Mouse (Mus musculus) testis, adult 2 months (tissue): ENCODE data around the gene Pias3. TPM values are rescaled to one million over a fixed set of nuclear protein-coding genes. Genes with fewer than 3 reads are reported as not detected.
"Not testable (repeated sequence)": the region's sequence is repeated elsewhere in the genome, so short reads cannot be mapped to it uniquely, and the experiment has no call there.

Experiments
- H3K27ac ChIP-seq: fragments of 200-500 bp; 2 replicates; pipeline ENCODE4 v1.5.1; 2012; ENCODE audit warnings: low read depth, low read length; ENCODE audit not compliant: control insufficient read depth, insufficient read depth
- H3K27me3 ChIP-seq: fragments of 200-500 bp; 2 replicates; pipeline ENCODE4 v1.6.1; 2012; ENCODE audit warnings: mild to moderate bottlenecking, low read length, moderate library complexity; ENCODE audit not compliant: control insufficient read depth, insufficient read depth
- H3K36me3 ChIP-seq: fragments of 200-500 bp; 2 replicates; pipeline ENCODE4 v1.6.1; 2012; ENCODE audit warnings: mild to moderate bottlenecking, low read length; ENCODE audit not compliant: control insufficient read depth, insufficient read depth
- H3K4me1 ChIP-seq: fragments of 200-500 bp; 2 replicates; pipeline ENCODE4 v1.6.1; 2012; ENCODE audit warnings: low read length; ENCODE audit not compliant: control insufficient read depth, insufficient read depth
- H3K4me3 ChIP-seq: fragments of 200-500 bp; 2 replicates; pipeline ENCODE4 v1.5.1; 2012; ENCODE audit warnings: low read depth, mild to moderate bottlenecking, low read length, moderate library complexity, mixed read lengths; ENCODE audit not compliant: control insufficient read depth
- CTCF ChIP-seq: fragments of 200-500 bp; IDR thresholded peaks from 2 replicates; pipeline ENCODE4 v1.5.1; 2012; ENCODE audit warnings: low read depth, mild to moderate bottlenecking, inconsistent platforms, low read length, moderate library complexity; ENCODE audit not compliant: control insufficient read depth, insufficient read depth, insufficient replicate concordance
- POLR2A ChIP-seq: fragments of 200-500 bp; IDR thresholded peaks from 2 replicates; pipeline ENCODE4 v1.6.1; 2012; ENCODE audit warnings: low read depth, mild to moderate bottlenecking, inconsistent platforms, low read length, moderate library complexity; ENCODE audit not compliant: control insufficient read depth
- polyA plus RNA-seq: library from polyadenylated mRNA; depleted of rRNA; stranded (reverse); fragments of >200 nt; gene quantifications from 2 replicates; pipeline ENCODE4 v1.2.3, GENCODE M21; 2012

The Pias3 gene
- polyA plus RNA-seq, 1 experiment = 6.9 TPM

DNA sequence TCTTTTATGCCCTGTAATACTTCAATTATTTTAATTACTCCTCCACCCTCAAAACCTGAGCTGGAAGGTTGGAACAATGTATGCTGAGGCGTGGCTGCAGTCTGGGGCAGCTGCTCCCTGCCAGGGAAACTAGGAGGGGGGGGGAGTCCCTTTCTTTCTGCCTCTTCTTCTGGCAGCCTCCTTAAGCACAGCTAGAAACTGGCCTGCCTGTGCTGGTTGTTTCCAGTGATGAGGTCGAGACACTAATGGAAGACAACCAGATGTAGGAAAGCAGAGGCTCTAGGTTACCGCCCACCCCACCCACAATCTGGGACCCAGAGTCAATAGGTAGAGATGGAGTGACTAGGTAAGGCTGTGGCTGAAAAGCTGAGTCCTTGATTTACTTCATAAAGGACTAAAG lies 20.5 kb upstream of the Pias3 start:
- H3K27me3 ChIP-seq = no peaks in the 10 kb centered on the region
- no peaks in the 10 kb centered on the region for H3K36me3 ChIP-seq
- peaks cover 6% of the 10 kb centered on the region for H3K4me1 ChIP-seq
- H3K4me3 ChIP-seq = no peak overlapping the region
- H3K27ac ChIP-seq = no peak overlapping the region
- TF ChIP-seq CTCF (no peak), POLR2A (no peak)

DNA sequence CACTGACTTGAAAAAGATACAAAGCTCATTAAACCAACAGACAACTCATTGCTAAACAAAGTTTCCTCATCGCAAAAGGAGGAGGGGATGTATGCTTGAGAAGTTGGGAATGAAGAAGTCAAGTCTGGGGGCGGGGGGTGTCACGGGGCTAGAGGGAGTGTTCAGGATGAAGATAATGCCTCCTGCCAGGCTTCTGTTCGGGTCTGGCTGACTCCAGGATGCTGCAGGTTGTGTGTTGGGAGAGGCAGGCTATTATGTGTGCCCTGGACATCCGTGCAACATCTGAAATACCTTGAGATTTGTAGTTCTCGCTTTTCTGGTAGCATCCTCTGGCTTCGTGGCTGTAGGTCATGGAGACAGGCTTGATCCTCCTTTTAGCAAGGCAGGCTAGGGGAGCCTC lies 17.7 kb upstream of the Pias3 start:
- Histone ChIP-seq H3K4me3 (no peak overlapping the region), H3K36me3 (no peaks in the 10 kb centered on the region), H3K4me1 (peaks cover 5% of the 10 kb centered on the region; the same call in 1 of the 2 replicates), H3K27me3 (no peaks in the 10 kb centered on the region), H3K27ac (no peak overlapping the region)
- TF ChIP-seq CTCF = no peak
- no peak for TF ChIP-seq POLR2A

- Histone ChIP-seq H3K4me1 (peaks cover 9% of the 10 kb centered on the region; the same call in 1 of the 2 replicates), H3K27me3 (no peaks in the 10 kb centered on the region), H3K36me3 (no peaks in the 10 kb centered on the region), H3K4me3 (no peak overlapping the region), H3K27ac (no peak overlapping the region)
- TF ChIP-seq POLR2A (no peak), CTCF (no peak)
These were observed 17.0 kb upstream of the Pias3 start for GRCm38 (mm10) chr3:96679159-96679674.

DNA sequence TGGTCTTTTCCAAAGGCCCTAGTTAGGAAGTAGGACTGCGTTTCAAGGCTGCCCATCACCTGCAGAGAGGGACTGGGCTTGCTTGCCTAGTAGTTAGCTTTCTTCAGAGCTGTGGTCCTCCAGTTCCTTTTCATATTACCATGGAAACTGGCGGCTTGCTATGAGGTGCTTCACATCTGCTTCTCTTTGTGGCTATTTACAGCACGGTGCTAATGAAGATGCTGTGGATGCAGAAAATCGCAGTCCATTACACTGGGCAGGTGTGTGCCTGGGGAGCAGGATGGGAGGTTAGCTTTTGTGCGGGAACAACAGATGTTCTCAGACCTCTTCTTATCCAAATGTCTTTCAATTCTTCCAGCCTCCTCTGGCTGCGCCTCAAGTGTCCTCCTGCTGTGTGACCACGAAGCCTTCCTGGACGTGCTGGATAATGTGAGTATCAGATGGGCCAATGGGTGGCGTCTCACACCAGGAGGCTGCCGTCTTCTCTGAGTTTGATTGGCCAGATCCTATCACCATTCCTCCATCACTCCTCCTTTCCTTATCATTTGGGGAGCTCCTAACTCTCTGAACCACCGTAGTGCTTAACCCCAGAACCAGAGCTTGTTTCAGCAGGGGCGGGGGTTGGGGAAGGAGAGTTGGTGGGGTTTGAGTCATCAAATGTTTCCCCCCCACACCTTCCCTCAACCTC lies 15.8 kb upstream of the Pias3 start:
- Histone ChIP-seq H3K4me3 (no peak overlapping the region), H3K27me3 (no peaks in the 10 kb centered on the region), H3K4me1 (peaks cover 13% of the 10 kb centered on the region; the same call in 1 of the 2 replicates), H3K27ac (no peak overlapping the region), H3K36me3 (no peaks in the 10 kb centered on the region)
- TF ChIP-seq POLR2A = no peak
- TF ChIP-seq CTCF = no peak

DNA sequence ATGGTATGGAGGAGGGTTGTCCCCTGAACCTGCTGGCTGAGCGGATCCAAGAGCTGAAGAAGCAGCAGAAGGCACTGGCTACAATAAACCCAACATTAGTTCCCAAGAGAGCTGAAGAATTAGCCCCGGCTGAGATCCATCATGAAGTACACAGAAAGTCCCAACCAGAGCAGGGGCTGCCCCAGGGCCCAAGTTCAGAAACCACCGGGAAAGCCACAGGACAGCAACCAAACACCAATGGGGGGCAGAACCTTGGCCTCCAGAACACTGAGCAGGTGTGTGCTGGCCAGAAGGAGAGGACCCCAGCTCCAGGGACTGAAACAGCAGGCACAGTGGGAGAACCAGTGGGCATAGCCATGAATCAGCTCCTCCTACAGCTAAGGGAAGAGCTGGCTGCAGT lies 12.7 kb upstream of the Pias3 start:
- TF ChIP-seq POLR2A (no peak), CTCF (no peak)
- Histone ChIP-seq H3K27ac (no peak overlapping the region), H3K4me1 (peaks cover 13% of the 10 kb centered on the region; the same call in 1 of the 2 replicates), H3K36me3 (no peaks in the 10 kb centered on the region), H3K27me3 (no peaks in the 10 kb centered on the region), H3K4me3 (no peak overlapping the region)

DNA sequence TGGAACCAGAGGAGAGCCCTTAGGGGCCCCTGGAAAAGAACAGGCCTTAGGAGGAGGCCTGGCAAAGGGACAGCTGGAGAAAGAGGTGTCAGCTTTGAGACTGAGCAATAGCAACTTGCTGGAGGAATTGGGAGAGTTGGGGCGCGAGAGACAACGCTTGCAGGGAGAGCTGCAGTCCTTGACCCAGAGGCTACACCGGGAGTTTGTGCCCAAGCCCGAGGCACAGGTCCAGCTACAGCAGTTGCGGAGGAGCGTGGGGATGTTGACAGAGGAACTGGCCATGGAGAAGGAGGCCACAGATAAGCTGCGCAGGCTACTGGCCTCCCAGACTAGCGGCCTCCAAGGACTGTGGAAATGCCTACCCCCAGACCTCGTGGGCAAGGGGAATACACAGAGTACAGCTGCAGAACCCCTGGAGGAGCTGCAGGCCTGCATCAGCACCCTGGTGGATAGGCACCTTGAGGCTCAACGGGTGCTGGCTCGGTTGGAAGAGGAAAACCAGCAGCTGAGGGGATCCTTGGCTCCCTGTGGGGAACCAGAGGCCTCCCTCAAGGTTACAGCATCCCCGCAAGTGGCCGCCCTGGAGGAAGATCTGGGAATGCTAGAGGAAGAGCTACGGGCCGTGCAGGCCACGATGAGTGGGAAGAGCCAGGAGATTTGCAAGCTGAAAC lies 11.9 kb upstream of the Pias3 start:
- H3K27me3 ChIP-seq = no peaks in the 10 kb centered on the region
- peak overlapping the region; percentile 36; the same call in 1 of the 2 replicates for H3K4me3 ChIP-seq
- H3K36me3 ChIP-seq = no peaks in the 10 kb centered on the region
- peaks cover 12% of the 10 kb centered on the region for H3K4me1 ChIP-seq
- H3K27ac ChIP-seq = no peak overlapping the region
- TF ChIP-seq CTCF = no peak
- 0 out of 2 replicates have a peak, but pooled peaks have one; percentile 32 for TF ChIP-seq POLR2A

- Histone ChIP-seq H3K27ac (no peak overlapping the region), H3K36me3 (no peaks in the 10 kb centered on the region), H3K4me1 (peaks cover 11% of the 10 kb centered on the region), H3K4me3 (peak overlapping the region; percentile 36), H3K27me3 (no peaks in the 10 kb centered on the region)
- TF ChIP-seq POLR2A = no peak
- no peak for TF ChIP-seq CTCF
These were observed 11.4 kb upstream of the Pias3 start for GRCm38 (mm10) chr3:96684822-96685156.

DNA sequence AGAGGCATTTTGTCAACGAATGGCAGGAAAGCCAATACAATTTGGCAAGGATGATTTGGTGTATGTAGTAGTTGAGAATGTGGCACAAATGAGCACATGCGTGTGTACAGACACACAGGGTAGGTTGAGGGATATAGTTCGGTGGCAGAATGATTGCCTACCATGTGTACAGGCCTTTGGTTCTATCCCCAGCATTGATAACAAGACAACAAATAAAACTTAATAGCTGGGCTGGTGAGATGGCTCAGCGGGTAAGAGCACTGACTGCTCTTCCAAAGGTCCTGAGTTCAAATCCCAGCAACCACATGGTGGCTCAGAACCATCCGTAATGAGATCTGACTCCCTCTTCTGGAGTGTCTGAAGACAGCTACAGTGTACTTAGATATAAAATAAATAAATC lies 10.1 kb upstream of the Pias3 start:
- not testable (repeated sequence) for H3K27ac ChIP-seq, H3K4me3 ChIP-seq, H3K36me3 ChIP-seq, H3K27me3 ChIP-seq
- peaks cover 11% of the 10 kb centered on the region for H3K4me1 ChIP-seq
